Mouse (Mus musculus) frontal cortex, postnatal 25 days (tissue): ENCODE measurements around the gene Rbpjl.

Experiments used
- DNase-seq, 2 experiments: peaks; one replicate each; pipeline ENCODE4 v3.0.0; 2022; ENCODE audit warnings: low spot score in 2 of 2

The Rbpjl gene

DNA sequence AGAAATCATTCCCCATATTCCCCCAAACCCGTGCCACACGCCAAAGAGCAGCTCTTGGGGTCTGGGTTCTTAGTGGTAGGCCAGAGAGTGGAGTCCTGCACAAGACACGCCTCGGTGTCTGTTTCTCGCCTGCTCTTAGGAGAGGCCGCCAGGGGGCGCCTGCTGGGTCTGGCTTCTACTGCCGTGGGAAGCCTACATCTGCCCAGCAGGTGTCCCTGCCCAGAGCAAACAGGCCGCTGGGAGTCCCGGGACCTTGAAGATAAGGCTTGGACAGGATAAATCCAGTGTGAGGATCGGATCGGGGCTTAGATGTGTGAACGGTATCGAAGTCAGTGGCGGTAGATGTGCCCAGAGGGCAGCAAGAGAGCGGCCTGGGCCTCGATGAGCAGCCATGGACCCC lies at the start of gene Rbpjl:
Rbpjl (plus strand) TSS at position 236 of the 400 bp plus-strand sequence.
- DNase-seq: peak; percentile 41 to 59

DNA sequence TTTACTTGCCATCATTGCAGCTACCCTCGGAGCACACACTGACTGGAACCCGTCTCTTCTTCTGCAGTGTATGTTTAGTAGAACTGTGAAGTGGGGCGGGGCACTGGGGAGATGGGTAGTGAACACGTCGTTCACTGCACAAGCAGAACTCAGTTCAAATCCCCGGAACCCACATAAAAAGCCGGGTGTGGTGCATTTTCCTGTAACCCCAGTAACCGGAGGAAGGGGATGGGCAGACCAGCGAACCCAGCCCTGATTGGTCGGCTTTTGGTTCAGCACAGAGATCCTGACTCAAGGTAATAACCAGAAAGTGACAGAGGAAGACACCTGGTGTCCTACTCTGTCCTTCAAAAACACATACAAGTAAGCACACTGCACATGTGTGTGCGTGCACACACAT lies 49.6 kb upstream of the Rbpjl start:
- DNase-seq: no peak

DNA sequence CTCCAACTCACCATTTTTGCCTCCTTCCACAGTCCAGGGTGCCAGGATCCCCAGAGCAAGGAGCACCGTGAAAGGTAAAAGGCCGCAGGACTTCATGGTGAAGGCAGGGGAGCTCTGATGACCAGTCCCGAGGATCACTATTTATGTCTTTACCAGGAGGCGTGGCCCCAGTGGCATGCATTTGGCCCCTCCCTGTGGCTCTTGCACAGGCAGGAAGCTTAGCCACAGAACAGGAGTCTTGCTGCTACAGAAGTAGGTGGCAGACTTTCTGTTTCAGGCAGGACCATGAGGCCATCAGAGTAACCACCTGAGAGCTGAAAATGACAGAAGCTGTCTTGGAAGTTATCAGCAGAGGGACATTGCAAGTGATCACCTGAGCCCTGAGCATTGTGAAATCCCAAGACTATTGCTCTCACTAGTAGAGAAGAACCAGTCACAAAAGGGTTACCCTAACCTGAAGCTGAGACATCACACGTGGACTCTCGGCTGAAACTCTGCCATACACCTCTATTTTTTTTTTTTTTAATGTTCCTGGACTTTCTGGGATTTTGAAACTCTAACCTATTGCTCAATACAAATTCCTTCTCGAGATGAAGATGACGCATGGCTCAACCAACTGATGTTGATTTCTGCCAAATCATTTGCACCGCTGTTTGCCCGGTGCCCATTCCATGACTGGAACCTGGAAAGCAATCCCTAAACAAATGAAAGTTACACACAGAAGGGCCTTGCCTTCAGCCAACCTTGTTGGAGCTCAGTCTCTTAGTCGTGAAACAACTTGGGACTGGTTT lies 46.6 kb upstream of the Rbpjl start:
- no peak for DNase-seq

DNA sequence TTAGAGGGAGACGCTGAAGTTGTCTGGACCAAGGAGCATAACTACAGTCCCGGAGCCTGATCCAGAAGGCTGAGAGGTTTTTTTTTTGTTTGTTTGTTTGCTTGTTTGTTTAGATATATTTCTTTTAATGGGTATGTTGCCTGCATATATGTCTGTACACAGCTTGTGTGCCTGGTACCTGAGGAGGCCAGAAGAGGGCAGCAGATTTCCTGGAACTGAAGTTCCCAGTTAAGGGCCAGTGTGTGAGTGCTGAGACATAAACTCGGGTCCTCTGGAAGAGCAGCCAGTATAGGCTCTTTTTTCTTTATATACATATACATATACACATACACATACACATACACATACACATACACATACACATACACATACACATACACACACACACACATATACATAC lies 44.6 kb upstream of the Rbpjl start:
- no peak for DNase-seq

DNA sequence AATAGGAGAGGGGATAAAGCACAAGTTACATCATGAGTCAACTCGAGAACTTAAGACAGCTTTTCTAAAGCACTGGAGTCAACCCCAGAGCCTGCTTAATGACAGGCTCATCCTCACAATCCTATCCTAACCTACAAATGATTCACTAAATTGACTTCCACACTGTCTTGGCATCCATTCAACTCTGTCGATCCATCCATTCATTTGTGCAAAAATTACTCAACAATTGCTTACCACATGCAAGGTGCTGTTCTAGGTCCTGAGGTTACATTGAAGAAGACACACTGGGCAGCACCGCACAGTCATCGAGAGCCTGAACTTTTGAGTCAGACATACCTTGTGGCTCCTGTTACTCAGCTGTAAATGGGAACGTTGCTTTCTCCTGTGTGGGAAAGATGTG lies 43.9 kb upstream of the Rbpjl start:
- no peak for DNase-seq

DNA sequence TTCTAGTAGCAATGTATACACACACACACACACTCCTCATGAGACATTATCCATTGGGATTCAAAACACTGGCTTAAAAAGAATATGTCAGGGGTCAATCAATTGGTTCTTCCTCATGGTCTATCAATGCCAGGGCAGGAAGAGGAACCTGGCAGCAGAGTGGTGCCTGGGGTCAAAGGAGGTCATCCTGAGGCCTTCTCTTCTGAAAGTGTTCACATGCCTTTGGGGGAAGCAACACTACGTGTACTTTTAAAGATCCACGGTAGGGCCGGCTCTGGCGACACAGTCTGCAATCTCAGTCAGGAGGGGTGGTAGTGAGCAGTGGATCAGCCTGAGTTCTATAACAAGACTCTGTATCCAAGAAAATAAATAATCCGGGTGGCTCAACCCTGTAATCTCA lies 43.3 kb upstream of the Rbpjl start:
- no peak for DNase-seq

DNA sequence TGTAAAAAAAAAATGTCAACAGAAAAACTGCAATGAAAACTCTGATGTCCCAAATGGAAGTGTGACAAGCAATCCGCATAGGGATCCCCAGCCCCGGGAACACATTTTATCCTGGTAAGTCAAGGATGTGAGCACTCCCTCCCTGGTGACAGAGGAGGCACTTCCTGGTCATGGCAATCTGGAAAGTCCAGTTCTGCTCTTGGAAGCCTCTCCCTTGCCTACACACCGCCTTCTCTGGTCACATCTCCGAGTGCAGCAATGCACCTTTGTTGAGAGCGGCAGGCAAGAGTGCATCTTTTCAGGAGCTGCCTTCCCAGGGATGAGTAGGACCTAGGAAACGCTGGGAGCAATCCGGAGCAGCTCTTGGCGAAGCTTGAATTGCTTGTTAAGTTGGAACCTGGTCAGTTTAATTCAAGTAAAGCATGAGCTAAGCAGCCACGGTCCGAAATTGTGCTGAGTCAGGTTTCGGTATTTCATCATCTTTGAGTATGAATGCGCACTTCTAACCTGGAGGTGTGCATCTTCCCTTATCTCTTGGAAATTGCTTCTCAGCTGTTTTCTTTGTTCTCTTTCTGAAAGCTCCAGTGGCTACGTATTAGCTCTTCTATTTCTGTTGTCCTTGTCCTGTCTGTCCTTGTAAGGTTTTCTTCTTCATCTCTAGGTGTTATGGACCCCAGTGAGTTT lies 41.8 kb upstream of the Rbpjl start:
- DNase-seq: no peak

DNA sequence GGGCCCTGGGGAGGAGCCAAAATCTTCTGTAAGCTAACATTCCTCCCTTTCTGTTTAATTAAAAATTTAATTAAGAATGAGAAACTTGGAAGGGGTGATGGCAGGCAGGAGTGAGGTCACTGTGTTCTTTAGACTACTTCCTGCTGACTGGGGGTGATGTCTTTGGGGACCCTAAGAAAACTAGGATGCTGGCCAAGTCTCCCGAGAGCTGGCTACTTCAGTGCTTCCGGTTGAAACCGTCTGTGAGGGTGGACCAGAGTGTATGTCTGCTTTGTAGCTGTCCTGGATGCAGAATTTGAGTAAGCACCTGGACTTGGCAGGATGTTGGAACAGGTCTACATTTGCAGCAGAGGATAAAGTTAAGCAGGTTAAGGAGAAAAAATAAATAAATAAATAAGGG lies 36.0 kb upstream of the Rbpjl start:
- DNase-seq: no peak

DNA sequence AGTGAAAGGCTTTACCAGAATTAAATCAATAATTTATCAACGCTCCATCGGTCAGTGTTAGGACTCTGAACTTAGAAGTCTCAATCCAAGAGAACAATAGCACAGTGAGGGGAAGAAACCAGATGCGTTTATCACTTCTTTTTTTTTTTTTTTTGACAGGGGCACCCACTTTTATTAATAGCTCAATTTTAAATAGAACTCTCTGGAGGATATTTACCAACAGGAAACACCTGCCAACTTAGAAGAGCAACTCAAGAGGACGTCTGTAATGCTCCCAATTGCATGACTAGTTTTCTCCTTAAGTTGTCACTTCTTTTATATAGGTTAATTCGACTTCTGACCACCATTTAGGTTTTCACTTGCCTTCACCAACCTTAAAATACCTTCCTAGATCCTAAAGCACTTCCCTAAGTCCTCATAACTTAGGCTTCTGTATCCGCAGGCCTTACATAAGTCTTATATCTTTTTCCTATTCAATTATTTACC lies 34.3 kb upstream of the Rbpjl start:
- no peak for DNase-seq

DNA sequence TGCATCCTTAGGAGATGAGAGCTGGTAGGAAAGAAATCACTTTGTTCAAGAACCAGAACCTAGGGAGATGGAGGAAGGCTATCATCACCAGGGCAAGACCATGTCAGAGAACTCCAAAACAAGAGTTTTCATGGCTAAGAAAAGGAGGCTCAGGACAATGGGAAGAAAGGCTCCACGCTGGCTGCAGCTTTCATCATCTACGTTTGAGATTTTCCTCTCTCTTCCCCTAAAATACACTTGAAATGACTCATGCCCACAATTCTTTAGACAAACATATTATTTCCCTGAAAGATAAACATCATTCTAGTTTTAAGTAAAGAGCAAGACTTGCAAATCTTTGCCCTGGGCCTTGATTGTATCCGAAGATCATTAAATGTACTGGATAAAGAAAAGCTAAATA lies 31.6 kb upstream of the Rbpjl start:
- DNase-seq: no peak

DNA sequence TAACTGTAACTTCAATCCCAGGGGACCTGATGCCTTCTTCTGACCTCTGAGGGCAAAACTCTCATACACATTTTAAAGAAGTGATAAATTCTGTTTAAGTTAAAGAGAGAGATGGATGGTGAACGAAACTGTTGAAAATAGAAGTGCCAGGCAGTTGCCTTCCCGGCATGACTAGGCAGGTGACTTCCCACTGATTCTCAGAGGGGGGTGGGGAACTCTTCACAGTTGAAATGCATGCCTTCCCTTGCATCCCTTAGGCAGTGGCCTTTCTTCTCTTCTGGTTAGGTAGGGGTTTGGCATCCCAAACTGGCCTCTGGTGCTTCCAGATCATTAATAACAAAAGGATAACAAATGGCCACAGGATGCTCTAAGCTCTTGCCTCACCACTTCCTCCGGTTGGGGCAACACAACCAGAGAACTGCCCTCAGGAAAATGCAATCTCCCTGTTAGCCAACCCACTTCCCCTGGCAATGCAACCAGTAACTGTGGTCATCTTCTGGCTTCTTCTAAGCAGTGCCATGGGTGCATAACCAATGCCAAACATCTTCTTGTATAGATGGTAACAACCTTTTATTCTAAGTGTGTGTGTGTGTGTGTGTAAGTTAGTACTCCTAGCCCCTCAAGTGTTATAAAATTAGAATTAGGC lies 30.4 kb upstream of the Rbpjl start:
- no peak for DNase-seq

DNA sequence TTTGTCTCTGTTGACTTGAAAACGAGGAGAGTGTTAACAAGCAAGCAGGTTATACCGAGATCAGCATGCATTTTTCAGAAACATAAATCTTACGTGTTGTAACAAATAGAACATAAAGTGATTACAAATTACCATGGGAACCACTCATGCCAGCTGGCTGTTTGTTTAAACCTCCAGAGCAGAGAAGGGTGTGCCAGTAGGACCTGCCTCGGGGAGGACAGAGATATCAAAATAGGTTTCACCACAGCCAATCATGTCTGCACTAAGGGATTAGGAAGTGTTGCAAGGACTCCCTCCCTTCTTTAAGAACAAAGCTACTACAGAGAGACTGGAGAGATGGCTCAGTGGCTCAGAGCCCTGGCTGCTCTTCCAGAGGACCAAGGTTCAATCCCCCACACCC lies 29.8 kb upstream of the Rbpjl start:
- DNase-seq: no peak

DNA sequence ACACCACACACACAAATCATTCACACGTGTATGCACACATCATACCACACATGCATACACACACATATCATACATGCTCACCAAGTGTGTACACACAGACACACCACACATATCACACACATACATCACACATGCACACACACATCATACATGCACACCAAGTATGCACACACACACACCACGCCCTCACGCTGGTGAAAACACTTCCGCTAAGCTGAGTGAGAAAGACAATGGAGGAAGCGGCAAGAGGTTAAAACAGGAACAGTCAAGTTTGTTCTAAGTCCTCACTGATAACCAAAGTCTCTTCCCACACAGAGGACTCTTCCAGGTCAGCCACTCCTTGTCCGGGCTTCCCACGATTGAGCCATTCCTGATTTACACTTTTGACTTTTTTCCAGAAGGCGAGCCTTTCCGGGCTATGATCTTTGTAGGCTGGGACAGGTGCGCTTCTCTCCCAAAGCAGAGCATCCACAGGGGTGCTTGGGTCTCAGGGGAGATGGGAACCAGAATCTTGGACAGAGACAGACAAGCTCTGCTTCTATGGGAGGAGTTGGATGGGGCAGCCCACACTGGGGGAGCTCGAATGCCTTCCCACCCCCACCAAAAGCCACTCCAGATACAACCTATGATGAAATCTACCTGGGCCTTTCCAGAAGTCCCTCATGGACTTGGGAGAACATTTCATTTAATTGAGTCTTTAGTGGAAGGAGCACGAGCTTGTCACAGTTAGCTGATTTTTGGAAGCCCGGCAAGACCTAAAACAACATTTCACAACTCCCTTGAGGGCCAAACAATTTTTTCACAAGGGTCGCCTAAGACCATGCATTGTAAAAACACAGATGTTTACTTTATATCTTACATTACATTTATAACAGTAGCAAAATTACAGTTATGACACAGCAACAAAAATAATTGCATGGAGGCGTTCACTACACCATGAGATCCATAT lies 25.2 kb upstream of the Rbpjl start:
- no peak for DNase-seq

DNA sequence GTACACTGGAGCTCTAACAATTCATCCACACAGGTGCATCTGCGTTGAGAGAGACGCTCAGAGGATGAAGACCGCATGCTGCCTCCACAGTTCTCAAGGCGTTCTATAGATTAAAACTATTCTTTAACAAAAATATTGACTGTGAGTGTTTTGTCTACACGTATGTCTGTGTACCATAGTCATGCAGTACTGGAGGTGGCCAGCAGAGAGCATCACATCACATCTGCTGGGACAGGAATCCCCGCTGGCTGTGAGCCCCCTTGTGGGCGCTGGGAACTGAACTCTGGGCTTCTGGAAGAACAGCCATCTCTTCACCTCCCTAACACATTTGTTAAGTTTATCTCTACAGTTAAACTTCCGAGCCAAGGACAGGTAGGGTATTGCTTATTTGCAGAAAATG lies 21.2 kb upstream of the Rbpjl start:
- DNase-seq: no peak

DNA sequence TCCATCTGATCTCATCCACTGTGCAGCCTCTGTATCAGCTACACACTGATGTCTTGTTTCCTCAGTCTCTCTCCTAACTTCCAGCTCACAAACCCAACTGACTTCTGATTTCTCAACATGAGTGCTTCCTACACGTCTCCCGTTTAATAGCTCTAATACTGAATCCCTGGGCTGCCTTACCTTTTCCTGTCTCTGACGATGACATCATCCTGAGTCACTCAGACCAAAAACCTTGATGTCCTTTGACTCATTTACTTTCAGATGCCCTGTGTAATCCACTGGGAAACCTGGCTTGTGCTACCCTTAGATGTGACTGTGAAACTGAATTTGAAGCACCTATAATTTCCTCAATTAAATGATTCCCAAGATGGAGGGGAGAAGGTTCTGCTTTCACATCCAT lies 20.0 kb upstream of the Rbpjl start:
- no peak for DNase-seq

DNA sequence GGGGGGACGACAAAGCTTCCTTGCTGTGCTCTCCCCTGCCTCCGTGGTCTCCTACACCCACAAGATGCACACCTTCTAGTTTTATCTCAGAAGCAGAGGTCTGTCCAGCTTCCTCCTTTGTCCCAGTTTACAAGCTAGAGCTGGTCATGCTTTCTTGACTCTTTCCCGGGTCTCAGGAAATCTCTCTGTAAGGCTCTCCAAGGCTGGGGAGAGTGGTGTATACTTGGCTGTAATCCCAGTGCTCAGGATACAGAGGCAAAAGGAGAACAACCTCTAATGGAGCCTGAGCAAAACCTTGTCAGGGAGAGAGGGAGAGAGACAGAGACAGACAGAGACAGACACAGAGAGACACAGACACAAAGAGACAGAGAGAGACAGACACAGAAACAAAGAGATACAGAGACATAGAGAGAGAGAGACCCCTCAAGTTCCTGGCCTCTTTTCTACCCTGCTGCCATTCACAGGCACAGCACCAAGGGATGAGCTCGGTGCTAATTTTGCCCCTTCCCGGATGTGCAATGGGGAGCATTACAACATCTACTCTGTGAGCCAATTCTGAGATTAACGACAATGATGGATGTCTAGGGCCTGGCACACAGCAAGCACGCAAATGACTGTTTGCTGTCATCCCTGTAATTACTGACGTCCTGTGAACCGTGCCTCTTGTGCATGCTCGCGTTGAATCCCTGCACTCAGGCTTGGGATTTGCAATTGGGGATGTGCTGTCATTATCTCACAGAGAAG lies 19.1 kb upstream of the Rbpjl start:
- DNase-seq: no peak

DNA sequence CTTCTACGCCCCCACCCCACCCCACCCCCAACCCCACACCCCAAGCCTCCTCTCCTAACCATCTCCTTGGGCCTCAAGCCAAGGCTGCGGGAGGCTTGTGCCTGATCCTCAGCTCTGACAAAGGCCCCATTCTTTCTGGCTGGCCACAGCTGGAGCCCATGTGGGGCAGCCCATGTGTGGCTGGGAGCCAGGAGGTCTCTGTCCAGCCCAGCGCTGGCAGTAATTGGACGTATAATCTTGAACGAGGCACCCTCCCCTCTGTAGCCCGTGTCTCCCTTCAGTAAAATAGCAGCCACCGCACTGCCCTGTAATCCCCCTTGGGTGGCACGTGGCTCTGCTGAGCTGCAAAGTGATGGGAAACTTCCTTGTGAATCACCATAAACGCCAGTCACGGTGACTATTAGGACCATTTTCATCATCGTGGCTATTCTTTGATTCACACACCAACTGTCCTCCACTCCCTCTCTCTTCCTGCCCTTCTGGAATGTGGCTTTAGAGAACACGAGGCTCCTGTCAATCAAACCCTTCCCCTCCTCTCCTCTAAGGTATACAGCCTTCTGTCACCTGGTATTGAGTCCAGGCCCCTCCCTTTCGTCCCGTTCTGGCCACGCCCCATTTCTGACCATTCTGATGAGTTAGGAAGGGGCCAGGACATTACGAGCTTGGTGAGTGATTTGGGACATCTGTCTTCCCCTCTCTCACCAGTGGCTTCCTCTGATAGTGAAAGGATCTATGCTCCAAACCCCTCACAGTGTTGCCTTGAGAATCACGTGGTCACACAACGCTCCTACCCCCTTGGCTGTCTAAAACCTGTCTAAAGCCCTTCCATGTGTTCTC lies 16.8 kb upstream of the Rbpjl start:
- DNase-seq: no peak

DNA sequence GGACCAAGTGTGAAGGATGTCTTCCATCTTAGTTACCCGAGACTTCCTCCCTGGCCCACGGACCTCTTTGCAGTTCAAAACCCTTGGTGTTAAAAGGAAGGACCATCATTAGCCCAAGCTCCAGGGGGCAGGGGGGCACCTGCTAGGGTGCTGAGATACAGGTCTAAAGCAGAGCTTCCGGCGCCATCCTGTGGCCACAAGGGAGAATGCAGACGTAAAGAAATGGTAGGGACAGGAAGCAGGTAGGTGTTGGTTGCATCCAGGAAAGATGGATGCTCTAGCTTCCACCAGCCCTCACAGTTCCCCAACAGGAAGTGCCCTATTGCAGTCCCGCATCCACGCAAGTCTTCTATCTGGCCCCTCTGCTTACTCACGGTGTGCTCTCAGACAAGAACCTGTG lies 16.0 kb upstream of the Rbpjl start:
- DNase-seq: peak; percentile 54 to 63

DNA sequence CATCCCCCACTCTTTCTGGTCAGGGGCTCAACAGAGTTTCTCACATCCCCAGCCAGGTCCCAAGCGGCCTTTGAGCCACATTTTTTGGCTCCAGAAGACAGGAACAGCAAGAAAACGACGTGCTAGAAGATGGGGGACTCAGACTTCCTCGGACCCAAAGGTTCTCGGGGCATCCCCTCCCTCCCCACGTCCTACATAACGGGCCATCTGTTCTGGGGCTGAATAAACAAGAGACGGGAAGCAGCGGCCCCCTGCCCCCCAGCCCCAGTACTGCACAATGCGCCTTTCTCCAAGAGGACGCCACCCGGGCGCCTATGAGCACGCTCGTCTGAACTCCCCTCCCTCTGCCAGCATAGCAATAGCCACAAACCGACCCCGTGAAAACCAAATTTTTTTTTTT lies 13.9 kb upstream of the Rbpjl start, which contains the start of gene Slpi:
Slpi (minus strand) TSS at position 76 of the 400 bp plus-strand sequence.
- no peak for DNase-seq

DNA sequence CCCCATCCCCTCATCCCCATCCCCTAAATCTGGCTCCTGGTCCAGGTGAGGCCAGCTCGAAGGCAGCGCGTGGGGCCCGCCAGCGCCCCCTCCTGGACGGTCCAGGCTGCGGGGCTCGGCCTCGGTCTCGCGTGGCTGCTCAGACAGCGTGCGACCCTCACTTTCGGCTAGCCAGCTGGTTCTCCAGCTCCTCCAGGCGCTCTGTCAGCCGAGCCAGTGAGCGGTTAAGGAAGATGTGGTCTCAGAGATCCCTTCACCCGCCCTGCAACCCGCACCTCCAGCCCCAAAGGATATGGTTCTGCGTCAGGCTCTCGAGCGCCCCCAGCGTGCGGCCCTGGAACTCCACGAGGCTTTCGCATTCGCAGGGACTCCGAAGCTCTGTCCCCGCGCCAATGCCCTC lies 13.4 kb upstream of the Rbpjl start:
- DNase-seq: peak; percentile 79 to 82
